Mouse (Mus musculus): ENCODE data around the gene Ppp6r2.

The Ppp6r2 gene

GRCm38 (mm10) chr15:89182328-89182741 lies 29.0 kb upstream of the Ppp6r2 start:
- DNase-seq (ENCODE audit: low read depth, low spot score): no peak

- DNase-seq (ENCODE audit: low read depth, low spot score): no peak
Observed at GRCm38 (mm10) chr15:89182842-89183241, 28.5 kb upstream of the Ppp6r2 start.

- DNase-seq (ENCODE audit: low read depth, low spot score): no peak
Observed at GRCm38 (mm10) chr15:89184141-89184936, 27.0 kb upstream of the Ppp6r2 start.

- no peak for DNase-seq (ENCODE audit: low read depth, low spot score)
Observed at GRCm38 (mm10) chr15:89184937-89185227, 26.5 kb upstream of the Ppp6r2 start.

DNA sequence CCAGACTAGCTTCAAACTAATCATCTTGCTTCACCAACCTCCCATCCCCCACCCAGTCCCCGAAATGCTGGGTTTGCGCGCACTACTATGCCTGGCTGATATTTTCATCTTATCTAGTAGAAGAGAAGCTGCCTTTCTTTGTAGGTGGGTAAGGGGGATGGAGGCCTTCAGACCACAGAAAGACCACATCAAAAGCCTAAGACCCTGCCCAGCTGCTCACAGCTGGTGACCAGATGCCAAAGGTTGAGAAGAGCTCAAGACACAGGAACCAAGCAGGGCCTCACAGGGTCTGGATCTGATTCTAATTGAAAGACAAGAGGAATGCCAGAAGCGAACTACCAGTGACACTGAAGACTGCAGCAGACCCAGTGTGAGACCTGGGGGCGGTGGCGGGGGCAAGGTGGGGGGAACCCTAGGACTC lies 16.1 kb upstream of the Ppp6r2 start:
- DNase-seq (ENCODE audit: low read depth, low spot score): peak; percentile 29

- DNase-seq (ENCODE audit: low read depth, low spot score): peak; percentile 93
Observed at GRCm38 (mm10) chr15:89195690-89196312, 15.6 kb upstream of the Ppp6r2 start.

- DNase-seq (ENCODE audit: low read depth, low spot score): peak; percentile 98
Observed at GRCm38 (mm10) chr15:89196313-89196706, 15.0 kb upstream of the Ppp6r2 start, which contains the start of gene Dennd6b. Gene Dennd6b, minus strand, starts transcription at chr15:89196496.

GRCm38 (mm10) chr15:89197056-89197455 lies 14.3 kb upstream of the Ppp6r2 start:
- DNase-seq (ENCODE audit: low read depth, low spot score): no peak

GRCm38 (mm10) chr15:89207457-89207856 lies 3.9 kb upstream of the Ppp6r2 start:
- no peak for DNase-seq (ENCODE audit: low read depth, low spot score)

GRCm38 (mm10) chr15:89209886-89210761 lies 1.2 kb upstream of the Ppp6r2 start:
- DNase-seq (ENCODE audit: low read depth, low spot score): peak; percentile 91

GRCm38 (mm10) chr15:89211716-89212461 lies 536 bp downstream of the Ppp6r2 start:
- DNase-seq (ENCODE audit: low read depth, low spot score): peak; percentile 31

GRCm38 (mm10) chr15:89212495-89212894 lies 1.1 kb downstream of the Ppp6r2 start:
- peak; percentile 6 for DNase-seq (ENCODE audit: low read depth, low spot score)

- DNase-seq (ENCODE audit: low read depth, low spot score): no peak
Observed at GRCm38 (mm10) chr15:89213517-89213916, 2.2 kb downstream of the Ppp6r2 start.

GRCm38 (mm10) chr15:89214953-89215352 lies 3.6 kb downstream of the Ppp6r2 start:
- no peak for DNase-seq (ENCODE audit: low read depth, low spot score)

GRCm38 (mm10) chr15:89215611-89216233 lies 4.4 kb downstream of the Ppp6r2 start:
- DNase-seq (ENCODE audit: low read depth, low spot score): no peak

GRCm38 (mm10) chr15:89233586-89233985 lies 22.2 kb downstream of the Ppp6r2 start:
- peak; percentile 16 for DNase-seq (ENCODE audit: low read depth, low spot score)

DNA sequence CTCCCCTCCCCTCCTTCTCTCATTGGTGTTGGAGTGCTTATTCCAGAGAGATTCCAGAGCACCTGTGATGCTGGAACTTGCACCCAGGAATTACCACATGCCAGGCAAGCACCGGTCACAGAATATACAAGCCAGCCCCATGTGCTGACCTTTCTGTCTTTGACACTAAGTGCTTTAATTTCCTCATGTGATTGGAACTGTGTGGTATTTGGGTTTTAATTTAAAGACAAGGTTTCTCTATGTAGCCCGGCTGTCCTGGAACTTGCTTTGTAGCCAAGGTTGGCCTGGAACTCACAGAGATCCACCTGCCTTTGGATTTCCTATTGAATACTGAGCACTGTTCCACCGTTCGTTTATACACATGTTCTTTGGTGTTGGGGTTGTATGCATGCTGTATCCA lies 22.7 kb downstream of the Ppp6r2 start:
- DNase-seq (ENCODE audit: low read depth, low spot score): no peak

GRCm38 (mm10) chr15:89239751-89240392 lies 28.5 kb downstream of the Ppp6r2 start:
- DNase-seq (ENCODE audit: low read depth, low spot score): no peak

GRCm38 (mm10) chr15:89241025-89241424 lies 29.7 kb downstream of the Ppp6r2 start:
- DNase-seq (ENCODE audit: low read depth, low spot score): peak; percentile 56

GRCm38 (mm10) chr15:89249063-89249462 lies 37.7 kb downstream of the Ppp6r2 start:
- no peak for DNase-seq (ENCODE audit: low read depth, low spot score)

DNA sequence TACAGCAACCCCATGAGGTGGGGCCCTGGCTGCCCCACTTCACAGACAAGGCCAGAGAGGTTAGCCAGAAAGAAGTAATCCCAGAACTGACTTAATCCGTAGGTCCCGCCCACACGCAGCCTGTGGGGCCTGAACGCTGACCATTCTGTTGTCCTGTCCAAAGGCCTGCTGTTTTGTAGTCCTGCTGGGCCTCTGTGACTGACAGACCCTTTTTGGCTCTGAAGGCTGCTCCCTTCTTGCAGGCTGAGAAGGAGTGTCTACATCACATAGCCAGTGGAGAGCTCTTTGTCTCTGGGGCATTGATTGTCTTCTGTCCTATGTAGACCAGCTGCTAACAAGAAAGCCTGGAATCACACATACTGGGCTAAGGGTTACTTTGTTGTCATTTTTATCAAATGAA lies 44.0 kb downstream of the Ppp6r2 start:
- no peak for DNase-seq (ENCODE audit: low read depth, low spot score)
